Mouse (Mus musculus) limb, embryonic 13.5 days (tissue): ENCODE measurements at regions not wholly inside any gene's neighbourhood (a gene's known extent, or its start where the extent isn't known, plus 50 kb on each side); places are given as distances from the start of the nearest gene placed in this dataset.

Source experiments
- ATAC-seq: fragments of 200-750 bp; cut with Nextera tagmentation; 2 replicates; pipeline ENCODE4 v1.8.0; 2017; ENCODE audit warnings: low read depth, moderate number of reproducible peaks, moderate TSS enrichment; ENCODE audit not compliant: low FRiP score
- H3K27ac ChIP-seq: fragments of 300-500 bp; sonication (generic); 2 replicates; pipeline ENCODE4 v1.5.1; 2015; ENCODE audit warnings: inconsistent platforms, mild to moderate bottlenecking, moderate library complexity
- H3K27me3 ChIP-seq: fragments of 300-500 bp; sonication (generic); 2 replicates; pipeline ENCODE4 v1.6.1; 2015; ENCODE audit warnings: mild to moderate bottlenecking, inconsistent platforms
- H3K36me3 ChIP-seq: fragments of 300-500 bp; sonication (generic); 2 replicates; pipeline ENCODE4 v1.6.1; 2015; ENCODE audit warnings: inconsistent platforms, mild to moderate bottlenecking, moderate library complexity
- H3K4me1 ChIP-seq: fragments of 300-500 bp; sonication (generic); 2 replicates; pipeline ENCODE4 v1.6.1; 2015; ENCODE audit warnings: inconsistent platforms
- H3K4me2 ChIP-seq: fragments of 300-500 bp; sonication (generic); replicated peaks from 2 replicates; pipeline ENCODE4 v1.6.1; 2015; ENCODE audit warnings: inconsistent platforms, mild to moderate bottlenecking, moderate library complexity
- H3K4me3 ChIP-seq: fragments of 300-500 bp; sonication (generic); 2 replicates; pipeline ENCODE4 v1.5.1; 2015; ENCODE audit warnings: moderate library complexity, mild to moderate bottlenecking, inconsistent platforms
- H3K9ac ChIP-seq: fragments of 300-500 bp; sonication (generic); 2 replicates; pipeline ENCODE4 v1.6.1; 2015; ENCODE audit warnings: mild to moderate bottlenecking, inconsistent platforms
- H3K9me3 ChIP-seq: fragments of 300-500 bp; sonication (generic); 2 replicates; pipeline ENCODE4 v1.6.1; 2016; ENCODE audit warnings: inconsistent platforms
- WGBS: fragments of 180-500 bp; shearing (Covaris S2); methylation state at CpG from one replicate; pipeline ENCODE4 v1.1.7; 2015; 5-methylcytosine and 5-hydroxymethylcytosine counted together

GRCm38 (mm10) chr8:127765199-127765598 lies 593.2 kb upstream of the Nrp1 start:
- Histone ChIP-seq H3K9me3 (no peaks in the 10 kb centered on the region), H3K9ac (no peak overlapping the region), H3K4me2 (no peak overlapping the region), H3K4me3 (no peak overlapping the region), H3K27me3 (no peaks in the 10 kb centered on the region), H3K4me1 (no peaks in the 10 kb centered on the region), H3K36me3 (no peaks in the 10 kb centered on the region), H3K27ac (no peak overlapping the region)
- no peak for ATAC-seq
- 79% methylated on average over 5 of the region's 5 CpGs for WGBS

GRCm38 (mm10) chr8:127768311-127768710 lies 590.1 kb upstream of the Nrp1 start:
- H3K4me1 ChIP-seq: no peaks in the 10 kb centered on the region
- WGBS: 80% methylated on average over 3 of the region's 3 CpGs

GRCm38 (mm10) chr8:127769651-127770050 lies 588.8 kb upstream of the Nrp1 start:
- no peaks in the 10 kb centered on the region for H3K9me3 ChIP-seq
- 97% methylated on average over 1 of the region's 1 CpGs for WGBS
- H3K4me1 ChIP-seq: no peaks in the 10 kb centered on the region
- H3K9ac ChIP-seq: no peak overlapping the region
- no peak overlapping the region for H3K4me2 ChIP-seq
- H3K27ac ChIP-seq: no peak overlapping the region
- H3K36me3 ChIP-seq: no peaks in the 10 kb centered on the region
- ATAC-seq: no peak
- no peaks in the 10 kb centered on the region for H3K27me3 ChIP-seq
- H3K4me3 ChIP-seq: no peak overlapping the region

More at GRCm38 (mm10) chr8:127768311-127768710, 590.1 kb upstream of the Nrp1 start:
- H3K27ac ChIP-seq: no peak overlapping the region
- ATAC-seq: no peak
- H3K4me2 ChIP-seq: no peak overlapping the region
- H3K4me3 ChIP-seq: no peak overlapping the region
- no peaks in the 10 kb centered on the region for H3K27me3 ChIP-seq
- no peaks in the 10 kb centered on the region for H3K36me3 ChIP-seq
- H3K9me3 ChIP-seq: no peaks in the 10 kb centered on the region
- H3K9ac ChIP-seq: no peak overlapping the region

DNA sequence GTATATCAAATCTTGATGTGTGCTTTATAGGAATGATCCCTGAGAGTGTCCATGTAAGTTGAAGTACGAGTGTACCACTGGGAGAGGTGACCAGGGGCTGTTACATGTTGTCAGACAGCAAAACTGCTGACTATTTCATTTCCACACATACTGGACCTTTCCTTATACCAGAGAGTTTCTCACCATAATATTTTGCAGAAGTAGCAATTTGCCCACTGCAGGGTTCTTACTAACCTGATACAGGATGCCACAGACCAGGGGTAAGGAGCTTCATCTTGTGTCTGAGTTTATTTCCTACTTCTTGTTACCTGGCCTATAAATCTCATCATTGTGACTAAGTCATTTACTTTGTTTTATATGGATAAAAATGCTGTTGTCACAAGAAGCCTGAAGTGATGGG lies 586.6 kb upstream of the Nrp1 start:
- 66% methylated on average over 1 of the region's 1 CpGs for WGBS
- H3K36me3 ChIP-seq: no peaks in the 10 kb centered on the region
- H3K27ac ChIP-seq: no peak overlapping the region
- no peak for ATAC-seq
- no peaks in the 10 kb centered on the region for H3K4me1 ChIP-seq
- H3K9ac ChIP-seq: no peak overlapping the region
- H3K27me3 ChIP-seq: no peaks in the 10 kb centered on the region
- H3K9me3 ChIP-seq: no peaks in the 10 kb centered on the region
- no peak overlapping the region for H3K4me3 ChIP-seq
- H3K4me2 ChIP-seq: no peak overlapping the region

- H3K36me3 ChIP-seq: no peaks in the 10 kb centered on the region
- 85% methylated on average over 3 of the region's 3 CpGs for WGBS
- no peak for ATAC-seq
- no peaks in the 10 kb centered on the region for H3K27me3 ChIP-seq
- H3K9me3 ChIP-seq: no peaks in the 10 kb centered on the region
- H3K27ac ChIP-seq: no peak overlapping the region
- no peak overlapping the region for H3K9ac ChIP-seq
- no peaks in the 10 kb centered on the region for H3K4me1 ChIP-seq
- no peak overlapping the region for H3K4me3 ChIP-seq
- no peak overlapping the region for H3K4me2 ChIP-seq
Measured at GRCm38 (mm10) chr8:127772415-127772814, 586.0 kb upstream of the Nrp1 start.

DNA sequence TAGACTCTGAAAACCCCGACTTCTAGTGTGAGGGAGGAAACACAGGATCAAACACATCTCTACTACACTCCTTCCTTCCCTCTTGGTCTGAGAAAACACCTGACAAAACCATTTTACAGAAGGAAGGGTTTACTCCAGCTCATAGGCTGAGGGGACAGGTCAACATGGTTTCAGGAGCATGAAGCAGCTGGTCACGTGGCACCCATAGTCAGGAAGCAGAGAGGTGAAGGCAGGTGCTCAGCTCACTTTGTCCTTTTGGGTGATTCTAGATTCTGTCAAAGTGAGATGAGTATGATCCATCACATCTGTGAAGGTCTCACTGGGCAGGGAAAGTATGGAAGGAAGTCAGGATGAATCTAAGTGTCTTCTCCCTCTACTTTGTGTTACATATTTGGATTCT lies 585.5 kb upstream of the Nrp1 start:
- H3K27me3 ChIP-seq: no peaks in the 10 kb centered on the region
- H3K27ac ChIP-seq: no peak overlapping the region
- no peak overlapping the region for H3K4me2 ChIP-seq
- no peaks in the 10 kb centered on the region for H3K36me3 ChIP-seq
- no peaks in the 10 kb centered on the region for H3K4me1 ChIP-seq
- H3K9ac ChIP-seq: no peak overlapping the region
- H3K4me3 ChIP-seq: no peak overlapping the region
- ATAC-seq: no peak
- 89% methylated on average over 2 of the region's 2 CpGs for WGBS
- H3K9me3 ChIP-seq: no peaks in the 10 kb centered on the region

DNA sequence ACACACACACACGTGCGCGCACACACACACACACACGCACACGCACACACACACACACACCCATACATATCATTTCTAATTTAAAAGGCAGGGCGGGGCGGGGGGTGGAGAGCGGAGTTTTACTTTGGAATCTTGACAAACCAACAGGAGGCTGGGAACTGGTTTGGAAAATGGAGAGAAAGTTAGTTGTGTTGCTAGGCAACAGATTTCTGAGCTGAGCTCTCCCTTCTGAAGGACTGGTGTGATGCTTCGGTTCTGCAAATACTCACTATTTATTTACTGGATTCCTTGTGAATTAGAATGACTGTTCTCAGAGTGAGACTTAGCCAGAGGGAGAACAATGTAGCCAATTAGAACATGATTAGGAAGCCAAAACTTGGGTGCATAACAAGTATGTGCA lies 583.8 kb upstream of the Nrp1 start:
- no peak overlapping the region for H3K27ac ChIP-seq
- no peak for ATAC-seq
- no peak overlapping the region for H3K9ac ChIP-seq
- 0 out of 2 replicates have a peak, but pooled peaks cover 3% of the 10 kb centered on the region for H3K4me1 ChIP-seq
- no peak overlapping the region for H3K4me3 ChIP-seq
- H3K27me3 ChIP-seq: no peaks in the 10 kb centered on the region
- no peak overlapping the region for H3K4me2 ChIP-seq
- no peaks in the 10 kb centered on the region for H3K9me3 ChIP-seq
- no peaks in the 10 kb centered on the region for H3K36me3 ChIP-seq
- 82% methylated on average over 9 of the region's 9 CpGs for WGBS

- Histone ChIP-seq H3K4me2 (no peak overlapping the region), H3K27me3 (no peaks in the 10 kb centered on the region), H3K36me3 (no peaks in the 10 kb centered on the region), H3K4me3 (no peak overlapping the region), H3K4me1 (0 out of 2 replicates have a peak, but pooled peaks cover 3% of the 10 kb centered on the region), H3K27ac (no peak overlapping the region), H3K9ac (no peak overlapping the region), H3K9me3 (no peaks in the 10 kb centered on the region)
- ATAC-seq: no peak
- 15% methylated on average over 1 of the region's 1 CpGs for WGBS
Measured at GRCm38 (mm10) chr8:127775160-127775559, 583.2 kb upstream of the Nrp1 start.

- WGBS: 54% methylated on average over 7 of the region's 7 CpGs
- Histone ChIP-seq H3K27ac (no peak overlapping the region), H3K9me3 (no peaks in the 10 kb centered on the region), H3K36me3 (no peaks in the 10 kb centered on the region), H3K4me1 (0 out of 2 replicates have a peak, but pooled peaks cover 3% of the 10 kb centered on the region), H3K4me2 (no peak overlapping the region), H3K27me3 (no peaks in the 10 kb centered on the region), H3K9ac (no peak overlapping the region), H3K4me3 (no peak overlapping the region)
- ATAC-seq: no peak
Measured at GRCm38 (mm10) chr8:127775747-127776146, 582.7 kb upstream of the Nrp1 start.

- Histone ChIP-seq H3K27ac (no peak overlapping the region), H3K4me3 (no peak overlapping the region), H3K9me3 (no peaks in the 10 kb centered on the region), H3K27me3 (no peaks in the 10 kb centered on the region), H3K36me3 (no peaks in the 10 kb centered on the region), H3K4me1 (0 out of 2 replicates have a peak, but pooled peaks cover 3% of the 10 kb centered on the region), H3K4me2 (no peak overlapping the region), H3K9ac (no peak overlapping the region)
- ATAC-seq: no peak
- 46% methylated on average over 4 of the region's 4 CpGs for WGBS
Measured at GRCm38 (mm10) chr8:127778352-127779020, 579.9 kb upstream of the Nrp1 start.

- Histone ChIP-seq H3K4me3 (no peak overlapping the region), H3K27me3 (no peaks in the 10 kb centered on the region), H3K36me3 (no peaks in the 10 kb centered on the region), H3K4me1 (0 out of 2 replicates have a peak, but pooled peaks cover 3% of the 10 kb centered on the region), H3K9ac (no peak overlapping the region), H3K27ac (no peak overlapping the region), H3K9me3 (no peaks in the 10 kb centered on the region), H3K4me2 (no peak overlapping the region)
- WGBS: 47% methylated on average over 7 of the region's 7 CpGs
- no peak for ATAC-seq
Measured at GRCm38 (mm10) chr8:127779021-127779689, 579.2 kb upstream of the Nrp1 start.

DNA sequence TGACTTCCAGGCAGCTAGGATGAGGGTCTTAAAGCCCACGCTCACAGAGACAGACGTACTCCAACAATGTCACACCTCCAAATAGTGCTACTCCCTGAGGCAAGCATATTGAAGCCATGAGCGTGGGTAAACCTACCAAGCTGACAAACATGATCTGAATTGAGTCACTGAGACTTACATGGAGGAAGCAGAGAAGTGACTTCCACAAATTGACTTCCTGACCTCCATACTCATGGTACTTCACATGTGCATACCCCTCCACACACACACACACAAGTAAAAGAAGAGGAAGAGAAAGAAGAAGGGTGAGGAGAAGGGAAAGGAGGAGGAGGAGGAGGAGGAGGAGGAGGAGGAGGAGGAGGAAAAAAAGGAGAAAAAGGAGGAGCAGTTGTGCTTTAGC lies 577.8 kb upstream of the Nrp1 start:
- H3K27ac ChIP-seq: no peak overlapping the region
- ATAC-seq: no peak
- no peaks in the 10 kb centered on the region for H3K27me3 ChIP-seq
- no peaks in the 10 kb centered on the region for H3K9me3 ChIP-seq
- 84% methylated on average over 3 of the region's 3 CpGs for WGBS
- no peak overlapping the region for H3K4me3 ChIP-seq
- H3K9ac ChIP-seq: no peak overlapping the region
- H3K4me1 ChIP-seq: 0 out of 2 replicates have a peak, but pooled peaks cover 3% of the 10 kb centered on the region
- no peak overlapping the region for H3K4me2 ChIP-seq
- no peaks in the 10 kb centered on the region for H3K36me3 ChIP-seq
